Comparison of ENCODE assay signal across 9 mouse cellular contexts in the genomic region with DNA sequence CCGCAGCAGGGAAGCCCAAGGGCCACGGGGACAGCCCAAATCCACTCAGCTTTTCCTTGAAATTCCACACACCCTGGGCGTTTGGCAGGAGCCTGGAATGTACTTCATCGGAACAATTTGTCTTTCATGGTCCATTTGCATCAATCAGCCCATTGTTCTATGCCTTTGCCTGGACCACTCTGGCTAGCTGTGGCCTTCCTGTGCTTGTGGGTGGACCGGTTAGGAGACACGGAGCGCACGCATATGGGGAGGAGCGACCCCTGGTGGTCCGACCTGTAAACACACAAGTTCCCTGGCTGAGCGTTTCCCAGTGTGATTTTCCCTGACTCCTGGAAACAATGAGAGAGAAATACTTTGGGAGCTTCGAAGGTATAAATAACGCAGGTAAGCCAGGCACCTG. TPM values are rescaled to one million over a fixed set of nuclear protein-coding genes. Genes with fewer than 3 reads are reported as not detected.
DNase-seq lines count a peak whose midpoint lies in the region; ATAC-seq and TF ChIP-seq lines count a peak whose summit lies in the region.
"Had no signal": no experiment of that assay in that cellular context is flagged by ENCODE, and none has a peak within 500 bp of the region (broad histone marks: within the 10 kb centered on the region; RNA-seq: fewer than 3 reads in every experiment).

No protein-coding gene starts in this region.

- H3K36me3 ChIP-seq in ES-E14 (ENCODE audit: control insufficient read depth, insufficient read depth, low read length, poor library complexity, severe bottlenecking), result no peaks in the 10 kb centered on the region
- no peaks in the 10 kb centered on the region for H3K36me3 ChIP-seq in forebrain, embryonic 13.5 days (ENCODE audit: poor library complexity, severe bottlenecking)
- no peaks in the 10 kb centered on the region for H3K36me3 ChIP-seq in lung, embryonic 15.5 days
- H3K36me3 ChIP-seq: limb, embryonic 15.5 days had no signal

- H3K9me3 ChIP-seq in ES-E14 (ENCODE audit: control insufficient read depth, insufficient read depth, low read depth, low read length), result no peaks in the 10 kb centered on the region
- H3K9me3 ChIP-seq in forebrain, embryonic 13.5 days (replicated peaks), result no peaks in the 10 kb centered on the region
- no peaks in the 10 kb centered on the region for H3K9me3 ChIP-seq in lung, embryonic 15.5 days
- H3K9me3 ChIP-seq: limb, embryonic 15.5 days had no signal

- H3K27me3 ChIP-seq in forebrain, embryonic 13.5 days, result 0 out of 2 replicates have a peak, but pooled peaks cover 3% of the 10 kb centered on the region
- no peaks in the 10 kb centered on the region for H3K27me3 ChIP-seq in lung, embryonic 15.5 days
- H3K27me3 ChIP-seq: limb, embryonic 15.5 days had no signal

- H3K4me3 ChIP-seq in ES-E14 (ENCODE audit: insufficient read depth in 1 of 2, low read depth in 1 of 2, low read length in 2 of 2, poor library complexity in 1 of 2, severe bottlenecking in 1 of 2), result no peak overlapping the region
- no peak overlapping the region for H3K4me3 ChIP-seq in forebrain, embryonic 13.5 days
- no peak overlapping the region for H3K4me3 ChIP-seq in layer of hippocampus, adult 2 months
- no peak overlapping the region for H3K4me3 ChIP-seq in lung, embryonic 15.5 days
- H3K4me3 ChIP-seq: limb, embryonic 15.5 days had no signal

- peak; percentile 87 for TF ChIP-seq CTCF in layer of hippocampus, adult 2 months (conservative IDR thresholded peaks at IDR 0.05)

- no peak overlapping the region for H3K4me2 ChIP-seq in forebrain, embryonic 13.5 days
- H3K4me2 ChIP-seq in lung, embryonic 15.5 days, result no peak overlapping the region
- H3K4me2 ChIP-seq: limb, embryonic 15.5 days had no signal

- in situ Hi-C loops in ES-E14 (cut with MboI; ENCODE audit: low sequenced_read_pairs in 2 of 2, unreplicated experiment in 2 of 2), result no loop called here

- peaks cover 0 to 8% of the 10 kb centered on the region in 2 experiments; a peak in 1 of 4 replicates for H3K4me1 ChIP-seq in ES-E14 (ENCODE audit: control insufficient read depth in 2 of 2, insufficient read depth in 2 of 2, low read length in 2 of 2, poor library complexity in 1 of 2)
- no peaks in the 10 kb centered on the region for H3K4me1 ChIP-seq in forebrain, embryonic 13.5 days
- H3K4me1 ChIP-seq in lung, embryonic 15.5 days, result peaks cover 26% of the 10 kb centered on the region

- DNase-seq in ES-E14 (ENCODE audit: low read depth, low spot score), result peak; percentile 80
- DNase-seq in heart, postnatal 4 days, result peak; percentile 89
- DNase-seq in layer of hippocampus, adult 2 months (ENCODE audit: low spot score in 2 of 2), result peak; percentile 65 to 73
- peak; percentile 86 for DNase-seq in retina, embryonic 14.5 days (ENCODE audit: low spot score)
- peak; percentile 57 for DNase-seq in urinary bladder, postnatal 10 days (ENCODE audit: low spot score)

- H3K27ac ChIP-seq in ES-E14 (ENCODE audit: insufficient read depth, low read depth, low read length, poor library complexity, severe bottlenecking), result no peak overlapping the region
- H3K27ac ChIP-seq in forebrain, embryonic 13.5 days, result no peak overlapping the region
- peak overlapping the region; percentile 63; the same call in 1 of the 2 replicates for H3K27ac ChIP-seq in layer of hippocampus, adult 2 months
- H3K27ac ChIP-seq in lung, embryonic 15.5 days, result peak overlapping the region; percentile 65
- H3K27ac ChIP-seq: limb, embryonic 15.5 days had no signal

- WGBS in forebrain, embryonic 13.5 days, result 19% methylated on average over 13 of the region's 13 CpGs
- WGBS in lung, embryonic 15.5 days, result 10% methylated on average over 13 of the region's 13 CpGs

- no peak overlapping the region for H3K9ac ChIP-seq in ES-E14 (ENCODE audit: insufficient read depth, low read depth, low read length, poor library complexity, severe bottlenecking)
- peak overlapping the region; percentile 30; the same call in 1 of the 2 replicates for H3K9ac ChIP-seq in forebrain, embryonic 13.5 days
- H3K9ac ChIP-seq in lung, embryonic 15.5 days, result no peak overlapping the region
- H3K9ac ChIP-seq: limb, embryonic 15.5 days had no signal

- peak; percentile 54 for ATAC-seq in cerebellum, adult (ENCODE audit: insufficient number of reproducible peaks, low FRiP score, low TSS enrichment)
- peak; percentile 62; the same call in 1 of the 2 replicates for ATAC-seq in forebrain, embryonic 13.5 days
- ATAC-seq in lung, embryonic 15.5 days (ENCODE audit: borderline replicate concordance, extremely low read depth, low FRiP score, low TSS enrichment), result peak; percentile 56; the same call in 1 of the 2 replicates

TF ChIP-seq in ES-E14, 5 proteins besides CTCF, POLR2A, EP300 and RAD21:
- TF ChIP-seq ZNF384 (IDR thresholded peaks at IDR 0.05; ENCODE audit: low read depth, low read length) (no peak), MAFK (IDR thresholded peaks at IDR 0.05; ENCODE audit: insufficient read depth, low read depth, low read length) (no peak), HCFC1 (IDR thresholded peaks at IDR 0.05; ENCODE audit: borderline replicate concordance, insufficient read depth, low read length) (no peak), ZC3H11A (IDR thresholded peaks at IDR 0.05; ENCODE audit: borderline replicate concordance, low read depth, low read length) (no peak), CHD2 (IDR thresholded peaks at IDR 0.05; ENCODE audit: low read depth, low read length) (no peak)

RNA-seq across cellular contexts. Expression of gene Tnni1, which starts 2.0 kb away (rescaled TPM):
- total RNA-seq in ES-E14 (2012; rRNA removed), result 1.1 and 1.6 TPM in 2 replicates
- polyA plus RNA-seq in forebrain, embryonic 13.5 days (2015; fragmentation: Nextera tagmentation; extraction: Ambion mirVana), result 0.37 and 1.1 TPM in 2 replicates
- total RNA-seq in heart, postnatal 4 days (2021), result 1,000 to 10,000 TPM; 2,021 to 2,289 TPM
- 1 to 10 TPM; 2.9 to 3.2 TPM for total RNA-seq in layer of hippocampus, adult 2 months (2021)
- 97.5 and 117 TPM in 2 replicates for polyA plus RNA-seq in lung, embryonic 15.5 days (2015; fragmentation: Nextera tagmentation; extraction: Ambion mirVana)

RNA-seq across cellular contexts. Expression of gene Phlda3, which starts 15.3 kb away (rescaled TPM):
- total RNA-seq in ES-E14 (2012; rRNA removed), result 51.1 and 70.7 TPM in 2 replicates
- 12.1 TPM in 2 replicates for polyA plus RNA-seq in forebrain, embryonic 13.5 days (2015; fragmentation: Nextera tagmentation; extraction: Ambion mirVana)
- 10 to 100 TPM; 40.7 to 43.8 TPM for total RNA-seq in heart, postnatal 4 days (2021)
- 10 to 100 TPM; 11.8 to 12.1 TPM for total RNA-seq in layer of hippocampus, adult 2 months (2021)
- polyA plus RNA-seq in lung, embryonic 15.5 days (2015; fragmentation: Nextera tagmentation; extraction: Ambion mirVana), result 79.9 and 80.0 TPM in 2 replicates

RNA-seq across cellular contexts. Expression of gene Lad1, which starts 37.2 kb away (rescaled TPM):
- 5.2 and 9.0 TPM in 2 replicates for total RNA-seq in ES-E14 (2012; rRNA removed)
- polyA plus RNA-seq in forebrain, embryonic 13.5 days (2015; fragmentation: Nextera tagmentation; extraction: Ambion mirVana), result 0.11 and 0.36 TPM in 2 replicates
- 10 to 100 TPM in 1 of 2 experiments, 1 to 10 TPM in 1; 7.3 to 10.3 TPM for total RNA-seq in heart, postnatal 4 days (2021)
- 1 to 10 TPM in 1 of 2 experiments, under 1 TPM in 1; 0.97 to 1.3 TPM for total RNA-seq in layer of hippocampus, adult 2 months (2021)
- 14.9 and 17.0 TPM in 2 replicates for polyA plus RNA-seq in lung, embryonic 15.5 days (2015; fragmentation: Nextera tagmentation; extraction: Ambion mirVana)

RNA-seq across cellular contexts. Expression of gene Tnnt2, which starts 54.9 kb away (rescaled TPM):
- total RNA-seq in ES-E14 (2012; rRNA removed), result 0.69 and 2.5 TPM in 2 replicates
- 0.36 and 9.2 TPM in 2 replicates for polyA plus RNA-seq in forebrain, embryonic 13.5 days (2015; fragmentation: Nextera tagmentation; extraction: Ambion mirVana)
- total RNA-seq in heart, postnatal 4 days (2021), result 1,000 to 10,000 TPM; 6,684 to 7,230 TPM
- 1 to 10 TPM; 1.4 to 1.6 TPM for total RNA-seq in layer of hippocampus, adult 2 months (2021)
- 158 and 190 TPM in 2 replicates for polyA plus RNA-seq in lung, embryonic 15.5 days (2015; fragmentation: Nextera tagmentation; extraction: Ambion mirVana)

Comparison
In these comparisons a context has a peak if more than half of its experiments do, and no peak if none do; other contexts are left out.
1. H3K27ac ChIP-seq: peak in layer of hippocampus, adult 2 months (single experiment) and lung, embryonic 15.5 days (single experiment); none in ES-E14 (single experiment) and forebrain, embryonic 13.5 days (single experiment).
2. RNA of gene Tnni1, which starts 2.0 kb away (total RNA-seq): 2,021 to 2,289 TPM in heart, postnatal 4 days; 2.9 to 3.2 TPM in layer of hippocampus, adult 2 months and 1.1 to 1.6 TPM in ES-E14; every median in the first group is over 100 times any median in the second.
3. Peak in every context shown above with its lines, with median percentiles within 50 percentile points of each other: DNase-seq and ATAC-seq.